Mouse (Mus musculus) forebrain, embryonic 14.5 days (tissue): ENCODE data around the gene Spryd7. TPM values are rescaled to one million over a fixed set of nuclear protein-coding genes. Genes with fewer than 3 reads are reported as not detected.

Experiments
- ATAC-seq: fragments of 200-750 bp; cut with Nextera tagmentation; 2 replicates; pipeline ENCODE4 v1.8.0; 2017; ENCODE audit warnings: mild to moderate bottlenecking, moderate library complexity
- DNase-seq: peaks from one replicate; pipeline ENCODE4 v3.0.0-alpha.2; 2015; ENCODE audit warnings: low spot score
- H3K27ac ChIP-seq: fragments of 300-500 bp; sonication (generic); 2 replicates; pipeline ENCODE4 v1.5.1; 2014; ENCODE audit warnings: low read depth, mild to moderate bottlenecking, control low read depth, low read length, moderate library complexity
- H3K27me3 ChIP-seq: fragments of 300-500 bp; sonication (generic); replicated peaks from 2 replicates; pipeline ENCODE4 v1.6.1; 2014; ENCODE audit warnings: low read length, control low read depth, mixed read lengths; ENCODE audit not compliant: control insufficient read depth, insufficient read depth
- H3K36me3 ChIP-seq: fragments of 300-500 bp; sonication (generic); 2 replicates; pipeline ENCODE4 v1.6.1; 2014; ENCODE audit warnings: low read length, control low read depth; ENCODE audit not compliant: control insufficient read depth, insufficient read depth
- H3K4me1 ChIP-seq: fragments of 300-500 bp; sonication (generic); 2 replicates; pipeline ENCODE4 v1.6.1; 2014; ENCODE audit warnings: antibody characterized with exemption, low read length, control low read depth; ENCODE audit not compliant: control insufficient read depth, insufficient read depth
- H3K4me2 ChIP-seq: fragments of 300-500 bp; sonication (generic); 2 replicates; pipeline ENCODE4 v1.6.1; 2014; ENCODE audit warnings: mild to moderate bottlenecking, control low read depth, low read length
- H3K4me3 ChIP-seq: fragments of 300-500 bp; sonication (generic); 2 replicates; pipeline ENCODE4 v1.5.1; 2014; ENCODE audit warnings: low read depth, low read length, control low read depth
- H3K9ac ChIP-seq: fragments of 300-500 bp; sonication (generic); 2 replicates; pipeline ENCODE4 v1.6.1; 2014; ENCODE audit warnings: mild to moderate bottlenecking, low read length, control low read depth, moderate library complexity
- H3K9me3 ChIP-seq: fragments of 300-500 bp; sonication (generic); replicated peaks from 2 replicates; pipeline ENCODE4 v1.6.1; 2016; ENCODE audit warnings: low read length, control low read depth, mixed read lengths; ENCODE audit not compliant: control insufficient read depth
- WGBS: fragments of 180-500 bp; shearing (Covaris S2); extraction: QIAGEN DNeasy Blood & Tissue Kit; methylation state at CpG from one replicate; pipeline ENCODE4 v1.1.7; 2014; 5-methylcytosine and 5-hydroxymethylcytosine counted together
- polyA plus RNA-seq: library from polyadenylated mRNA; unstranded; fragments of >200 nt; fragmentation: Nextera tagmentation; extraction: Ambion mirVana; gene quantifications from 2 replicates; pipeline ENCODE4 v1.2.1, GENCODE M21; 2014

Gene Spryd7
- polyA plus RNA-seq, 1 experiment from 2014 or later, result 44.1 TPM

DNA sequence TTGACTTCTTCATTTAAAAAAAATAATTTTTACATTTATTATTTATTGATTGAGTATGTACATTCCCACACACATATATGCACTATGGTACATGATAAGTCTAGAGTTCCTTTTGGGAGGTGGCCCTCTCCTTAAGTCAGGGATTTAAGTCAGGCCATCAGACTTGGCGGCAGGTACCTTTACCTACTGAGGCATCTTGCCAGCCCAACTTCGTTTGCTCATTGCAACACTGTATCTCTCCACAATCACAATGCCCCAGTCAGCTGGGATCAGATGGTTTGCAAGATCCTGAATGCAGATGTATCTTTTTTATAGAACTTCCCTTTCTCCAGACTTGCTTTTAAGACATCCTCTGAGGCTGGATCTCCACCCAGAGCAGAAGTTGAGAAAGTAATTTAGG lies 32.9 kb downstream of the Spryd7 start:
- Histone ChIP-seq H3K4me2 (no peak overlapping the region), H3K4me1 (no peaks in the 10 kb centered on the region), H3K9me3 (no peaks in the 10 kb centered on the region), H3K27ac (no peak overlapping the region), H3K4me3 (no peak overlapping the region), H3K9ac (no peak overlapping the region), H3K36me3 (no peaks in the 10 kb centered on the region), H3K27me3 (no peaks in the 10 kb centered on the region)
- WGBS, result 83% methylated on average over 2 of the region's 2 CpGs
- ATAC-seq (no peak), DNase-seq (no peak)

DNA sequence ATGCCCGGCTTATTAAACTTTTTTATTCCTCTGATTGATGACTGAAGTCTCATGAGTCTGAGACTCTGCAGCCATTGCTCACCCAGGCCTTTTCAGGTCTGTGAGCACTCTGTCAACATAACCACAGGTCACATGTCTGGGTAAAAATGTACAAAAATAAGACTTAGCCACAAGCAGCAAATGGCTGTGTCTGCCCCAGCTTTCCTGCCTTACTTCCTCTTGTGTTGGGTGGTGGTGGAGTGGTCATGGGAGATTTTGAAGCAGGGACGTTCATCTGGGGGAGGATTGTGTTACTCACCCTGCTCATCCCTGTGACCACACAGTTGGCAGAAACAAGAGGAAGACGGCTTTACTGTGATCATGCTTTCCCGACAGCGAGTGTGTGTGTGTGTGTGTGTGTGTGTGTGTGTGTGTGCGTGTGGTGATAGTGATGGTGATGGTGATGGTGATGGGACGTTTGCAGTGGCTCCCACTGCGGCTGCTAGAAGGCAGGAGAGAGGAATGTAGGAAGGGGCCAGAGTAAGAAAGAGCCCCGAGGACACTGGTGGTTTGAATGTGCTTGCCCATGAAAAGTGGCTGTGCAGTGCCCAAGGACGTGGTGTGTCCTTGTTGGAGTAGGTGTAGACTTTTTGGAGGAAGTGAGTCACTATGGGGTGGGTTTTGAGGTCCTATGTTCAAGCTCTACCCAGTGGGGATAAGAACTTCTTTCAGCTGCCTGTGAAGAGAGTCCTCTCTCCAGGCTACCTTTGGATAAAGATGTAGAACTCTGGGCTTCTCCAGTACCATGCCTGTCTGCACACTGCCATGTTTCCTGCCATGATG lies 37.8 kb downstream of the Spryd7 start:
- Histone ChIP-seq H3K4me3 (no peak overlapping the region), H3K4me2 (no peak overlapping the region)
- ATAC-seq, result no peak

DNA sequence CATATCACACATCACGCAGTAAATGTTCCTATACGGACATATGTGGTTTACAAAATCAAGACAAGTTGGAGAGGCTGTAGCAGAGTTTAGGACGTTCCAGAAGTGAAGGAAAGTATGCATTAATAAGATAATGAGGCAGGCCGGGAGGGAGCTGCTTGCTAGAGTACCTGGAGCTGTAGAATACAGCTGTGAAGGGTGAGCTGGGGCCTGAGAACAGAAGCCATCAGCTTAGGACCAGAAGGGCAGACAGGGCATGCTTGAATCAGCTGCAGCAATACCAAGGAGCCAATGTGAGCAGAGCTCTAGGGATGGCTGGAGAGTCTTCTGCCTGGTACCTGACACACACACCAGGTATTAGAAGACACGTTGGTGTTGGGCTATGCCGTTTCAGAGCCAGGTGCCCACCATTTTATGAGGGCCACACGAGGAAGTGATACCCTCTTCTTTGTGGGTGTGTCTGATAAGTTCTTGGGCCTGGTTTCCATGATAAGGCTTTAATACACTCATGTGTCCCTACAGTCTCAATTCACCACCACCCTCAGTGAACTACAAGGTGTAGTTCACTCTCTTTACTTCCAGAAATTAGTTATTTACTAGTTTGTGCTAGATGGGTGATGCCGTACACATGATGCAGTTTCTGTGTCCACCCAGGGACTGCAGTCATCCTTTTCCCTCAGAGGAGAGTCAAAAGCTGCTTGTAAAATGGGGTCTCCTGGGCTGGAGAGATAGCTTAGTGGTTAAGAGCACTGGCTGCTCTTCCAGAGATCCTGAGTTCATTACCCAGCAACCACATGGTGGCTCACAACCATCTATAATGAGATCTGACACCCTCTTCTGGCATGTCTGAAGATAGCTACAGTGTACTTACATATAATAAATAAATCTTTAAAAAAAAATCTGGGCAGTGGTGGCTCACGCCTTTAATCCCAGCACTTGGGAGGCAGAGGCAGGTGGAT lies 39.9 kb downstream of the Spryd7 start:
- Histone ChIP-seq H3K36me3 (no peaks in the 10 kb centered on the region), H3K4me2 (no peak overlapping the region), H3K4me3 (no peak overlapping the region), H3K9ac (no peak overlapping the region), H3K4me1 (no peaks in the 10 kb centered on the region), H3K27ac (no peak overlapping the region), H3K27me3 (no peaks in the 10 kb centered on the region), H3K9me3 (no peaks in the 10 kb centered on the region)
- ATAC-seq (no peak), DNase-seq (no peak)
- 87% methylated on average over 9 of the region's 9 CpGs for WGBS

More for the DNA sequence above, 37.8 kb downstream of the Spryd7 start:
- Histone ChIP-seq H3K27ac (no peak overlapping the region), H3K9ac (no peak overlapping the region), H3K36me3 (no peaks in the 10 kb centered on the region), H3K4me1 (no peaks in the 10 kb centered on the region), H3K9me3 (no peaks in the 10 kb centered on the region), H3K27me3 (no peaks in the 10 kb centered on the region)
- 90% methylated on average over 10 of the region's 10 CpGs for WGBS
- DNase-seq, result no peak

DNA sequence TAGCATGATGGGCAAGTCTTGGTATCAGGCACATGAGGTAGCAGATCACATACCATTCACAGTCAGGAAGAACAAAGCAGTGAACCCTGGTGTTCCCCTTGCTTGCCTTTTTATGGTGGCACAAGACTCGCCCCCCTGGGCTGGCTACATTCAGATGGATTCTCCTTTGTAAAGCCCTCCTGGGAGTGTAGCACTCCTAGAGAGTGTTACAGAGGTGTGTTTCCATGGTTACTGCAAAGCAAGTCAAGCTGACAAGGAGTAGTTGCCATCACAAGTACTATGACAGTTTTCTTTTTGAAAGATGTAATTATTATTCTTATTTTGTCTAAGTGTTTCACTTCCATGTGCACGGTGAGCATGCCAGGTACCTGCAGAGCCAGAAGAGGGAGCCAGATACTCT lies 45.2 kb downstream of the Spryd7 start:
- Histone ChIP-seq H3K4me2 (no peak overlapping the region), H3K9ac (no peak overlapping the region), H3K27me3 (no peaks in the 10 kb centered on the region), H3K36me3 (no peaks in the 10 kb centered on the region), H3K27ac (no peak overlapping the region), H3K9me3 (0 out of 2 replicates have a peak, but pooled peaks cover 3% of the 10 kb centered on the region), H3K4me3 (no peak overlapping the region), H3K4me1 (no peaks in the 10 kb centered on the region)
- no peak for DNase-seq
- ATAC-seq, result no peak
- 75% methylated on average over 2 of the region's 2 CpGs for WGBS

DNA sequence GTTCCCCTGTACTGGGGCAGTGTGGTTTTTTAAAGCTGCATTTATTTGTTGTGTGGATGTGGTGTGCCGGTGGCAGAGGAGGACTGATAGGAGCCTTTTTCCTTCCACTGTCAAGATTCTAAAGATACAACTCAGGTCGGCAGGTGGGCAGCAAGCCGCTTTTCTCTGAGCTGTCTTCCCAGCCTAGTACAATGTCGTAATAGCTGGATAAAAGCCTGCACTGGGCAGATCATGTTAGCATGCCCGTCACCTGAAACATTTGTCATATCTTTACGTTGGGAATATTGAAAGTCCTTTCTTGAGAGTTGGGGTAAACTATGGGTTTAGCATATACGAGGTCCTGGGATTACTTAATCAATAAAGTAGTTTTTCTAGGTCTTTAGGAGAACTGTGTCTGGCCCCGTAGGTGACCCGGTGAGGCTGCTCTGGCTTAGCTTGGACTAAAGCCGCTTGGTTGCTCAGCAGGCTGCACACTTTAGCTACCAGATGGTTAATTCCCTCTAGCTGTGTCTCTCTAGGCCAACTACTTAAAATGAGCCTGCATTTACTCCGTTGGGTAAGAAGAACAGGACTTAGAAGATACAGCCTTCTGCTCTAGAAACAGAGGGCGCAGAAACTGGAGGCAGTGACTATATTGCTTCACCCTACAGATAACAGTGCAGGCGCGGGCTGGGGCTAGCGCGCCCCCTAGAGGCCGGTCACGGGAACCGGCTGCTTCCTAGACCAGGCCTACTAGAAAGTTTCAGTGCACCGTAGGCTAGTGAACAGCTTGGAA lies 58.8 kb downstream of the Spryd7 start:
- no peaks in the 10 kb centered on the region for H3K27me3 ChIP-seq
- H3K27ac ChIP-seq, result no peak overlapping the region
- peak; percentile 73 for DNase-seq
- H3K36me3 ChIP-seq, result no peaks in the 10 kb centered on the region
- WGBS, result 44% methylated on average over 20 of the region's 20 CpGs
- no peaks in the 10 kb centered on the region for H3K4me1 ChIP-seq
- no peak overlapping the region for H3K4me3 ChIP-seq
- peak; percentile 81 for ATAC-seq
- H3K4me2 ChIP-seq, result no peak overlapping the region
- no peaks in the 10 kb centered on the region for H3K9me3 ChIP-seq
- no peak overlapping the region for H3K9ac ChIP-seq

DNA sequence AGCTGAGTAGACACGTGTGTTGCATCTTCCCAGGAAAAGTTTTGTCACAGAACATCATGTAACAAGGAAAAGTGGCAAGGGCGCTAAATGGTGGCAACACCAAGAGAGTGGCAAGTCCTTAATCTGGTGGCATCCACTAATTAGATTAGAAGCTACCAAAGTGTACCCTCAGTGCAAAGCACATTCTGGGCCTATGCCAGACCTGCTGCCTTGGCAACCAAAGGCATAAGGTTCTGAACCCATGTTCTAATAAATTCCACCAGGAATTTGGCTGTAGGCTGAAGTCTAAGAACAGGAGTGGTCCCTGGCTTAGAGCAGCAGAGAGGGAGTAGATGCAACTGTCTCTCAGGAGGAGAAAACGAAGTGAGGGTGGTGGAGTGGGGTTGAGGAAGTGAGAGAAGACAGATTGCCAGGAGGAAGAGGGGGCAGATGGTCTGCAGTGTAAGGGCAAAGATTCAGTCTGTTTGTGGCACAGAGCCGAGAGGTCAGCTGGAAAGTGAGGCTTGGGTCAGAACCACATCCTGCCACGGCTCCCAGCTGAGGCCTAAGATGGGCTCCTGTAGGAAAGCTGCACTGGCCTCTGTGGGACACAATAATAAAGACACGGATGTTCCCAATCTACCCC lies 63.1 kb downstream of the Spryd7 start:
- WGBS, result 85% methylated on average over 6 of the region's 6 CpGs
- H3K9me3 ChIP-seq, result no peaks in the 10 kb centered on the region
- H3K36me3 ChIP-seq, result no peaks in the 10 kb centered on the region
- no peak overlapping the region for H3K27ac ChIP-seq
- H3K9ac ChIP-seq, result no peak overlapping the region
- DNase-seq (no peak), ATAC-seq (no peak)
- no peak overlapping the region for H3K4me2 ChIP-seq
- H3K4me3 ChIP-seq, result no peak overlapping the region
- H3K27me3 ChIP-seq, result no peaks in the 10 kb centered on the region
- H3K4me1 ChIP-seq, result no peaks in the 10 kb centered on the region

Other genes starting within 250 kb of the Spryd7 start
- gene Arl11, start 247.1 kb downstream of the Spryd7 start, polyA plus RNA-seq, result 0.56 and 0.72 TPM in 2 replicates
- gene Ebpl, start 196.4 kb downstream of the Spryd7 start, polyA plus RNA-seq, result 10.0 and 10.5 TPM in 2 replicates
- 91.6 and 98.9 TPM in 2 replicates for gene Kpna3, start 117.0 kb downstream of the Spryd7 start, polyA plus RNA-seq
- gene Trim13, start 41.4 kb upstream of the Spryd7 start, polyA plus RNA-seq, result 70.7 and 71.6 TPM in 2 replicates
- 2.8 and 3.7 TPM in 2 replicates for gene Kcnrg, start 50.6 kb upstream of the Spryd7 start, polyA plus RNA-seq